Mouse (Mus musculus): Measurements from ENCODE around the gene Apobec3.
"Not testable (repeated sequence)": the region's sequence is repeated elsewhere in the genome, so short reads cannot be mapped to it uniquely, and the experiment has no call there.

Gene Apobec3

DNA sequence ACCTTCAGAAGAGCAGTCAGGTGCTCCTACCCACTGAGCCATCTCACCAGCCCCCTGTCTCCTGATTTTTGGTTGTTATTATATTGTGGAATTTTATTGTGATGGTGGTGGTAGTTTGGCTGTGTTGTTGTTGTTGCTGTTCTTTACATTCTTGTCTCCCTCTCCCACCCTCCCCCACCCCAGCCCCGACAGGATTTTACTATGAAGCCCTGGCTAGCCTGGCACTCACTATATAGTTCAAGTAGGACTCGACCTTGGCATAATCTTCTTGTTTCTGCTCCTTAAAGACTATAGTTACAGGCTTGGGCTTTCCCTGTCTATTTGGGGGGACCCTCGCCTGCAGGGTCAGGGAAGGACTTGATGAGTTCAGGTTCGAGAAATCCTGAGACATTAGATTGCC, 2.9 kb downstream of the Apobec3 start:
- DNase-seq (ENCODE audit: low read depth in 1 of 2, low spot score in 2 of 2) = no peak

DNA sequence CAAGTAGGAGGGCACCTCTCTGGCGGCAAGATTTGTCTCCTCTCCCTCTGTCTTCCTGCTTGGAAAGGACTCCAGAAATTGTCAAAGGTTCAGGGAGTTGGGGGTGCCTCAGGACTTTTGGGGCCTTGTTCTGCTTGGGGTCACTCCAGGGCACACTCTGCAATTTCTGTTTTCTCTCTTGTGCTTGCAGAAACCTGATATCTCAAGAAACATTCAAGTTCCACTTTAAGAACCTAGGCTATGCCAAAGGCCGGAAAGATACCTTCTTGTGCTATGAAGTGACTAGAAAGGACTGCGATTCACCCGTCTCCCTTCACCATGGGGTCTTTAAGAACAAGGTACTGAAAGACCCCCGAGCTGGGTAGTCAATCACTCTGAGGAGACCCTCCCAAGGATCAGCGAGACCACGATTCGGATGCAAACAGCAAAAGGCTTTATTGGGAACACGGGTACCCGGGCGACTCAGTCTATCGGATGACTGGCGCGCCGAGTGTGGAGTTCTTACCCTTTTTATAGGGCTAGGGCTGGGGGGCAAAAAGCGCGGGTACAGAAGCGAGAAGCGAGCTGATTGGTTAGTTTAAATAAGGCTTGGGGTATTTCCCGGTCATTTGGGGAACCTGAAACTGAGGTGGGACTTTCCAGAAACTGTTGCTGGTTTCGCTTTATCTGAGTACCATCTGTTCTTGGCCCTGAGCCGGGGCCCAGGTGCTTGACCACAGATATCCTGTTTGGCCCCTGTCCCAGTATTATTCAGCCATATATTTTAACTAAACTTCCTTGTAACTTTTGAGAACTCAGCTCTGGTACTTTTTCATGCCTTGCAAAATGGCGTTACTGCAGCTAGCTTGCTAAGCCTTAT, 4.0 kb downstream of the Apobec3 start:
- not testable (repeated sequence) for DNase-seq (ENCODE audit: low read depth in 1 of 2, low spot score in 2 of 2)

DNA sequence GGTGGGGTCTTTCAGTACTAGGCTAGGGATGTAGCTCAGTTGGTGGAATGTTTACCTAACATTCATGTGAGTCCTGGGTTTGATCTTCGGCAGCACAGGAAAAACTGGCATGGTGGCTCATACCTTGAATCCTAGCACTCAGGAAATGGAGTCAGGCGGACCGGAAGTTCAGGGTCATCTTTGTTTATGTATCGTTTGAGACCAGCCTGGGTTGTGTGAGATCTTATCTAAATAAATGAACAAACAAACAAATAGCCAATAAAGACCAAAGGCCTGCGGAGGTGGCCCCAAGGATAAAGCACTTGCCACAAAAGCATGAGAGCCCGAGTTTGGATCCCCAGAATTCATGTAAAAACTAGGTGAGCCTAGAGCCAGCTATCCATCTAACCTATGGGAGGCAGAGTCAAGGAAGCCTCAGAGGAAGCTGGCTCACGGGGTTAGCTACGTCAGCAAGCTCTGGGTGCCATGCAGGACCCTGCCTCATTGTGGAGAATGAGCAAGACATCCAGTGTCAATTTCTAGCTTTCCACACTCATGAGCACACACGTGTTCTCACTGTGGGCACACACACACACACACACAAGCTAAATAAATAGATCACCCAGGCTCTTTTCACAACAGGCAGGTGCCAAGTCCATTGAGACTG, 4.7 kb downstream of the Apobec3 start:
- DNase-seq (ENCODE audit: low read depth in 1 of 2, low spot score in 2 of 2) = no peak

DNA sequence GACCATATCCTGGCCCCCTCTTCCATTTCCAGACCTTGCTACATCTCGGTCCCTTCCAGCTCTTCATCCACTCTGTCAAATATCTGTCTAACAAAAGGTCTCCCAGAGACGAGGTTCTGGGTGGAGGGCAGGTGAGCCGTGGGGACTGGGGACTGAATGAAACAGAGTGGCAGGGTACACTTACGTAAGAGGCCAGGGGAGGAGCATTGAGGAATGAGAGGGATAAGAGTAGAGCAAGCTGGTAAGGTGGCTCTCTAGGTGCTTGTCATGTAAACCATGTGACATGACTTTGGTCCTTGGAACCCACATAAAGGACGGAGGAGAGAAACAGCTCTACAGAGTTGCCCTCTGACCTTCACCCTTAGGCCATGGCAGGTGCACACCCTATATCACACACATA, 7.5 kb downstream of the Apobec3 start:
- DNase-seq (ENCODE audit: low read depth in 1 of 2, low spot score in 2 of 2) = no peak

DNA sequence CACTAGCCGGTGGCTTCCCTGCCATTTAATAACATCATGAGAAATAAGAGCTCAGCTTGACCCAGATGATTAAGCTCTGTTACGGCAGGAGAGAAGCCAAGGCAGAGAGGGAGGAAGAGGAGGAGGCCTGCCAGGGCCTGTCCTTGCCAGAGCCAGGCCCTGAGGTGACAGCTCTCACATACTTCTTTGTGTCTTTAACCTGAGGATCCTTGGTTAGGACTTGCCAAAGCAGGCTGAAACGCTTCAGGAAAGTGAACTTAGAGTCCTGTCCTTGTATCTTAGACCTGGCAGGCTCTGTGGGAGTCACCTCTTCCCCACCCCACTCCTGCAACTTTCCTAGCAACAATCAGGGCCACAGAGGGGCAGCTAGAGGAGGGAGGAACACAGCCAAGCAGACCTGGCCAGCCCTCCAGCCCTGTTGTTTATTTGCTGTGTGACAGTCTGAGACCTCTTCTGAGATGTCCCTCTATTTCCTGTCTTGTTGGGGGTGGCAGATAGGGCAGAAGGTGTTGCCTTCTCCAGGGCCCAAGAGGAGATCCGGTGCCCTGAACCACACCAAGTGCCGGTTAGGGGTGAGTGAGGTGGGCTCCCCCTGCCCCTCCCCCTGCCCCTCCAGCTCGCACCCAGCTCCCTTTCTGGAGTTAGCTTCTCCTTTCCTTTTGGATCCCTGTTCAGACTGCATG, 8.5 kb downstream of the Apobec3 start:
- no peak for DNase-seq (ENCODE audit: low read depth in 1 of 2, low spot score in 2 of 2)

DNA sequence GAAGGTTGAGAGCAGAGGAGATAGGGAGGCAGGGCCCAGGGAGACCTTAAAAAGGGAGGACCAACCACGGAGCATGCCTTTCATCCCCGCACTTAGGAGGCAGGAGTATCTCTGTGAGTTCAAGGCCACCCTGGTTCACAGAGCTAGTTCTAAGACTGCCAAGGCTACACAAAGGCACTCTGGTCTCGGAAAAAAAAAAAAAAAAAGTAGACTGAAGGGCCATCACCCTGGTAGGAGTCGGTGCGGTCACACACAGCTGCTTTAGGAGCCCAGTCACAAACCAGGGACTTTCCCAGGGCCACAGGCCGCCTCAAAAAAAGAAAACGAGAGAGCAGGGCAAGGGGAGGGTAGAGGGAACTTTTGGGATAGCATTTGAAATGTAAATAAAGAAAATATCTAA, 9.3 kb downstream of the Apobec3 start:
- no peak for DNase-seq (ENCODE audit: low read depth in 1 of 2, low spot score in 2 of 2)

DNA sequence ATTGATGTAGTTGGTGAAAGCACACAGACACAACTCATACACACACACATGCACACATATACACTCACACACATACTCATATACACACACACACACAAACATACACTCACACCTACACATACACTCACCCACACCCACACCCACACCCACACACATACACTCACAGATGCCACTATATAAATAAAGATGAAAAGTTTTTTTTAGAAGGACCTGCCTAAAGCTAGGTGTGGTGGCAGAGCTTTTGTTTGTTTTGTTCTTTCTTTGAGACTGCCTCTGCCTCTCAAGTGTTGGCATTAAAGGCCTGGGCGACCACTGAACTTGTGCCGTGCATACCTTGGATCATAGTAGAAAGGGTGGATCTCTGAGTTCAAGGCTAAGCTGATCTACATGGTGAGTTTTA, 9.9 kb downstream of the Apobec3 start:
- DNase-seq (ENCODE audit: low read depth in 1 of 2, low spot score in 2 of 2) = no peak

DNA sequence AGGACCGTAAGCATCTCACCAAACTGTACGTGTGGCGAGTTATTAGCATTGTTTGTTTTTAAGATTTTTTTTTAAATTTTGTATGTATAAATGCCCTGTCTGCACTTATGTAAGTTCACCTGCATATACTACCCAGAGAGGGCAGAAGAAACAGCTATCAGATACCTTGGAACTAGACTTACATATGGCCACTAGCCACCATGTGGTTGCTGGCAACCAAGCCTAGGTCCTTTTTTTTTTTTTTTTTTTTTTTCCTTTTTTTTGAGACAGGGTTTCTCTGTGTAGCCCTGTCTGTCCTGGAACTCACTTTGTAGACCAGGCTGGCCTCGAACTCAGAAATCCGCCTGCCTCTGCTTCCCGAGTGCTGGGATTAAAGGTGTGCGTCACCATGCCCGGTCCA, 11.6 kb downstream of the Apobec3 start:
- not testable (repeated sequence) for DNase-seq (ENCODE audit: low read depth in 1 of 2, low spot score in 2 of 2)

DNA sequence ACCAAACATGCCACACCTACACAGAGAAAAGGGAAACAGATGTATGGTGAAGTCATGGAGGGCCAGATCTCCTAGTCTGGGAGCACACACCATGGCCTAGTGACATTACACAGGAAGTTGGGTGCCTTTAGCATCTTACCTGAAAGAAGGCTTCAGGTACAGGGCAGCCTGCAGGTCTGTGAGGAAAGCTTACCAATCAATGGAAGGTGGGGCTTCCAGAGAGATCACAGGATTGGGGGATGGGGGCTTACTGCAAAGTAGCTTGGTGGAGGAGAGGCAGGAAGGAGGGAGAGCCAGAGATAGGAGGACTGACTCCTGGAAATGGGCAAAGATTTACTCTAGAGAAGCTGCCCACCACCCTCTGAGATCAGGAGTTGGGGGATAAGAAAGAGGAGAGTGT, 12.5 kb downstream of the Apobec3 start:
- DNase-seq (ENCODE audit: low read depth in 1 of 2, low spot score in 2 of 2) = no peak

DNA sequence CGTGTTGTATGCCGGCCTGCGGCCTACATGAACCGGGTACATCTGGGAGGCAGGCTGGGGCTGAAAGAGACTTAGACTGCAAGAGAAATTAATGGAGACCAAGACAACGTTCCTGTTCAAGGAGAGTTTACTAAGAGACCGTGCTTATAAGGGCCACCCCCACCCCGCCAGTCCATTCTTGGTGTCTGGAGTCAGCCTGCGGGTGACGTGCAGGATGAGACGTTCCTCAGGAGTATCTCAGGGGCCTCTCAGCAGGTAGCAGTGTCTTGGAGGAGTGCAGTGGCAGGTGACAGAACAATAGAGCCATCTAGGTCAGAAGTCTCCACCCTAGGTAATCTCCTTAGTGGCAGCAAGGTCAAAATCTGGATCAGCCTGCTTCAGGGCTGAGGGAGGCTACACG, 13.2 kb downstream of the Apobec3 start:
- not testable (repeated sequence) for DNase-seq (ENCODE audit: low read depth in 1 of 2, low spot score in 2 of 2)

DNA sequence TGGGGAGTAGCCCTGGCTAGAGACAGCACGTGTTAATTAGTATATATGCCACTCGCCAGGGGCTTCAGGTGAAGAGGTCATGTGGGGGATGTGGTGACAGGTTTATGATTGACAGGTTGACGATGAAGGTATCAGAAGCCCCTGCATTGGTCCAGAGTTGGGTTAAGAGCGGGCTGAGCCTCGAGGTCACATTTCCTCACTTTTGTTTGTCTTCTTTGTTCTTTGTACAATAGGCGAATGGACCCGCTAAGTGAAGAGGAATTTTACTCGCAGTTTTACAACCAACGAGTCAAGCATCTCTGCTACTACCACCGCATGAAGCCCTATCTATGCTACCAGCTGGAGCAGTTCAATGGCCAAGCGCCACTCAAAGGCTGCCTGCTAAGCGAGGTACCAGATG, 13.8 kb downstream of the Apobec3 start:
- no peak for DNase-seq (ENCODE audit: low read depth in 1 of 2, low spot score in 2 of 2)

DNA sequence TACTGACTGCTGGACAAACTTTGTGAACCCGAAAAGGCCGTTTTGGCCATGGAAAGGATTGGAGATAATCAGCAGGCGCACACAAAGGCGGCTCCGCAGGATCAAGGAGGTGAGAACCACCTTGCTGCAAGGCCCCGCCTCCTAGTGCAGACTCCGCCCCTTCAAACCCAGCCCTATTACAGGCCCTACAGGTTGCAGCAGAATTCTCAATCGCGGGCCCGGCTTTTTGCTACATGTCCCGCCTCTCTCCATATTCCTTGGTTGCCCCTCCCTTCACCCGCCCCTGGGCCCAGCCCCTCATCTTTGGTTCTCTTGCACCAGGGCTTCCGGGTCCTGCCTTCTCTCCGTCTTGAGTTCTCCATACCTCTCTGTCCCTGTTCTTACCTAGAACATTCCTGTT, 15.4 kb downstream of the Apobec3 start:
- DNase-seq (ENCODE audit: low read depth in 1 of 2, low spot score in 2 of 2) = no peak

DNA sequence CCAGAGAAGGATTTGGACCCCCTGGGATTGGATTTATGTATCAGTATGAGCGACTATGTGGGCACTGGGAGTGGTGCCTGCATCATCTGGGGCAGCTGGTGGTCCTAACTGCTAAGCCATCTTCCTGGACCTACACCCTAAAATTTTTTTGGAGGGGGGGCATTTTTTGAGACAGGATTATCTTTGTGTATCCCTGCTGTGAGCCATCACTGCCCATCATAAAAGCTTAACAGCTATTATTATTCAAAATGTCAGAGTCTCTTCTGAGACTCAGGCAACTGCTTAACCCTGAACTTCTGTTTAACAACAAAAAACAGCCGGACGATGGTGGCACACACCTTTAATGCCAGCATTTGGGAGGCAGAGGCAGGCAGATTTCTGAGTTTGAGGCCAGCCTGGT, 17.5 kb downstream of the Apobec3 start:
- not testable (repeated sequence) for DNase-seq (ENCODE audit: low read depth in 1 of 2, low spot score in 2 of 2)

DNA sequence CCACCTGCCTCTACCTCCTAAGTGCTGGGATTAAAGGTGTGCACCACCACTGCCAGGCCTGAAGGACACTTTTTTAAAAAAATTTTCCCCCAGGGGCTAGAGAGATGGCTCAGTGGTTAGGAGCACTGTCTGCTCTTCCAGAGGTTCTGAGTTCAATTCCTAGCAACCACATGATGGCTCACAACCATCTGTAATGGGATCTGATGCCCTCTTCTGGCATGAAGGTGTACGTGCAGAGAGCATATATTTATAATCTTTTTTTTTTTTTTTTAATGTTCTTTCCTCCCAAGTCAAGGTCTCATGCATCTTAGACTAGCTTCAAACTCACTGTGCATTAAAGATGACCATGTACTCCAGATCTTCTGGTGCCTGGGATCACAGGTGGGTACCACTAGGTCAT, 19.4 kb downstream of the Apobec3 start:
- DNase-seq (ENCODE audit: low read depth in 1 of 2, low spot score in 2 of 2) = not testable (repeated sequence)

DNA sequence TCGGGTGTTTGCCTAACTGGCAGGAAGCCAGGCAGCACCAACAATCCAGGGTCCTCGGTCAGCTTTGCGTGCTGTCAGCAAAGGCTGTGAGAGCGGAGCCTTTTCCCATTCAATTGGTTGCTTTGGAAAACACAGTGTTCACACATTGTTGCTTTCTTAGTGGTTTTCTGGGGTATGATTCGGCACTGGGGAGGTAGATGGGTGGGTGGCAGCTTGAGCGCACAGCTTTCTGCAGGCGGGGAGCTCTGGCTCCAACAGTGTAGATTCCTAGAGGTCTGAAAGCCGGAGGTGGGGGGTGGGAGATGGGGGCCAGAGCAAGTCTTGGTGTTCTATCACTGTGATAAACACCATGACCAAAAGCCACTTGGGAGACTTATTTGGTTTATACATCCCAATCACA, 19.9 kb downstream of the Apobec3 start:
- DNase-seq (ENCODE audit: low read depth in 1 of 2, low spot score in 2 of 2) = no peak

DNA sequence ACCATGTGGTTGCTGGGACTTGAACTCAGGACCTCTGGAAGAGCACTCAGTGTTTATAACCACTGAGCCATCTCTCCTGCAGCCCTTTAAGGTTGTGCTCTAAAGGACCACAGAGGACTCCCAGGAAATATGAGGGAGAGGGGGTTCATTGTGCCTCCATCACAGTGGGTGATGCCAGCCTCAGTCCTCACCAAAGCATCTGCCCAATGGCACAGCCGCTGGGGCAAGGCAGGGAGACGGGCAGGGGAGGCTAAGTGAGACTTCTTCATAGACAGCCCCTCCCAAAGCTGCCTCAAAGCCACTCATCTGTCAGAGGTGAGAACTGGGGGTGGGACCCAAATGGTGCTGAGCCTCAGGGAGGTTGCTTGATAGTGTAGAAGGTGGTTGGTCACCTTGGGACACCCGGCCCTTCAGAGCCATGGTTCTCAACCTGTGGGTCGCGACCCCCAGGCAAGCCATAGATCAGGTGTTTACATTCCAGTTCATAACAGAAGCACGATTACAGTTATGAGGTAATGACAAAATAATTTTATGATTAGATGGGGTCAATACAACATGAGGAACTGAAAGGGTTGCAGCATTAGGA, 22.4 kb downstream of the Apobec3 start:
- DNase-seq (ENCODE audit: low read depth in 1 of 2, low spot score in 2 of 2) = no peak

DNA sequence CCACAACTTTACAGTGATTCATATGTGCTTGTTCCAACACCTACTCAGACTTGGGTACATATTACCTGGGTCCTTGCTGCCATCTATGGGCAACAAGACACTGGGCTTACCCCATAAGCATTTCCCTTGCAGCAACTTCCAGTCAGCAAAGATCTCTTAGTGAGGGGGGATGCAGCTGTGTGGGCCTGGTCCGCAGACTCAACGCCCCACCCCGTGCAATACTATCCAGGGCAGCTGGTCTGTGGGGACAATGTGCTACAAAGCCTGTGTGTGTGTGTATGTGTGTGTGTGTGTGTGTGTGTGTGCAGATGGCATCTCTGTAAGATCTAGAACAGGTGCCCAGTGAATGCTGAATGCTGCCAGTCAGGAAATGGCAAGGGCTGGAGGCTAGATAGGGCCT, 22.9 kb downstream of the Apobec3 start:
- no peak for DNase-seq (ENCODE audit: low read depth in 1 of 2, low spot score in 2 of 2)

DNA sequence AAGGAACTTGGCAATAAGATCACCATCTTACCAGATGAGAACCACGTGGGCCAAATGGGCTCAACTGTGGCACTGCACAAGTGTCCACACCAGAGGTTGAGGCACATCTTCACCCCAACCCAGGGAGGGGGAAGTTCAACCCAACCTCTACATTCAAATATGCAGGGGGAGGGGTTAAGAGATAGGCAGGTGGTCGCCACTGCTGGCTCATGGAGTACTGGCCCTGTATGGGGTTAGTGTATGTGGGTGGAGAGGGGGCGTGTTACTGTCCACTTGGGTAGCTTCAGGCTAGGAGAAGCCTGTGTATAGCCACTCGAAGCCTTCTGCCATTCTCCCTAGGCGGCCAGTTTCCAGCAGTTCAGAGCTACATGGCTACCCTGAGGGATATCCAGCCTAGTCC, 24.7 kb downstream of the Apobec3 start:
- DNase-seq (ENCODE audit: low read depth in 1 of 2, low spot score in 2 of 2) = no peak

DNA sequence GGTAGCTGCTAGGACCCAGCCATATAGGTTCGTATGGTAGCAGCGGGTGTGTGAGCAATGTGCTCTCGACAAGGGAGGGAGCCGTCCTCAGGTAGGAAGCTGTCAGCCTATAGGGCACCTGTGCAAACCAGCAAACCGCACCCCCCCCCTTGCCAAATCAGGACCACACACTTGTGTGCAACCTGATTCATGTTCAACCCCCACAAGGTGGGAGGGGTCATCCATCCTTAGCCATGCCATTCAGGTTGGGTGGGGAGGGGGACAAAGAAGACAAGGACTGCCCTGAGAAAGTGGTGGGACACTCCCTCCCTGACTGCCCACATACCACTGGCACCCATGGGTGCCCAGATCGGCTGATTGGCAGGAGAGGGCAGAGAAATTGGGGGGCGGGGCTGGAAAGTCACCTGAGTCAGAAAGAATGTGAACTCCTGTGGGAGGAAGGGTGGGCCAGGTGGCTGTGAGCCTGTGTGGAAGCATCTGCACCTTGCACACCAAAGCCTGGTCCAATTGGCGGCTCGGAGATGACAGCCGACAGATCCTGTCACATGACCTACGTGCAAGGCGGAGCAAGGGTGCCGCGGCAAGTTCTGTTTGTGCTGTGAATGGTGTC, 25.8 kb downstream of the Apobec3 start:
- no peak for DNase-seq (ENCODE audit: low read depth in 1 of 2, low spot score in 2 of 2)

DNA sequence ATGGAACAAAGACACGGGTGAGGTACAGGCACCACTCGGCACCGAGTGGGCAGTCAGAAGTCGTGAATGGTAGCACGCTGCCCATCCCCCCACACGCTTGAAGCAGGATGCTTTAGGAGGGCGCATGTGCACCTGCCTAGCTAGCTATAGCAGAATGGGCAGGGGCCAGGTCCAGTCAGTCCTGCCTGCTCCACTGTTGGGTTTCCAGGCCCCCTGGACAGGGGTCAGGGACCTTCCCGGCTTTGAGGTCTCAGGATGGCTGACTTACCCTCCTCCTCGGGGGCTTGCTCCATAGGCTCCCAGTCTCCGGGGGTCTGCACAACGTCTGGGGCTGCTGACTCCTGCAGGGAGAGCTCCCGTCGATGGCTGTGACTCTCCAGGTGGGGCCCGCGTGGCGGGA, 27.0 kb downstream of the Apobec3 start:
- no peak for DNase-seq (ENCODE audit: low read depth in 1 of 2, low spot score in 2 of 2)

DNA sequence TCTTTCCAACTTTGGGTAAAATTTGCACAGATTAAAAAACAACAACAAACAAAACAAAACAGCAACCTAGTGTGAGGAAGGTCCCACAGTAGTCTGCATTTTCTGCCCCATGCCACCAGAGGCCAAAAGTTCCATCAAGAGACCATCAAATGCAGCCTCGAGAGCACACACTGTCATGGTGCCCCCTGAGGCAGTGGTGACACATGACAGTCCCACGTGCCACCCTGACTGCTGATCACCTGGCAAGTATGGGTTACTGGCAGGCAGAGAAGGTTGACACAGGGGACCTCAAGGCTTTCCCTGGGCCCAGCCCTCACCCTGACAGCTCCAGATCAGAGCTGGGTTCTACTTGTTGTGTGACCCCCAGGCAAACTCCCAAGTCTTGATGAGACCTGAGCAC, 28.3 kb downstream of the Apobec3 start:
- no peak for DNase-seq (ENCODE audit: low read depth in 1 of 2, low spot score in 2 of 2)
